Mouse (Mus musculus): ENCODE measurements around the gene Ms4a13.

DNA sequence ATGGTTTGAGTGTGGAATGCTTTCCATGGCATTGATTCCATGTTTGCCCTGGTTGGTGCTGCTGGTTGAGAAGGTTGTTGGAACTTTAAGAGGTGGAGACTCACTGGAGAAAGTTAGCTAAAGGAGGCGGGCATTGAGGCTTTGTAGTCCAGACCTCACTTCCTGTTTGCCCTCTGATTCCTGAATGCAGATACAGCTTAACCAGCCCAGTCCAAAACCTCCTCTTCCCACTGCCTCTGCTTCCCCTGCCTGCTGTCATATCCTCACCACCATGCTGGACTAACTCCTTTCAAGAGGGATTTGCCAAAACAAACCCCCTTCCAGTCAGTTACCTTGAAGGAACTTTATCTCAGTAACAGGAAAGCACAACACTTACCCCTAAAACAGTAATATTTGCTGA lies 4.0 kb downstream of the Ms4a13 start:
- TF ChIP-seq FLI1 (IDR thresholded peaks at IDR 0.05; ENCODE audit: low read length) (no peak), GATA1 (IDR thresholded peaks at IDR 0.05; ENCODE audit: borderline replicate concordance, low read length) (no peak)
